8 mouse cellular contexts compared by ENCODE assay signal in the genomic region with DNA sequence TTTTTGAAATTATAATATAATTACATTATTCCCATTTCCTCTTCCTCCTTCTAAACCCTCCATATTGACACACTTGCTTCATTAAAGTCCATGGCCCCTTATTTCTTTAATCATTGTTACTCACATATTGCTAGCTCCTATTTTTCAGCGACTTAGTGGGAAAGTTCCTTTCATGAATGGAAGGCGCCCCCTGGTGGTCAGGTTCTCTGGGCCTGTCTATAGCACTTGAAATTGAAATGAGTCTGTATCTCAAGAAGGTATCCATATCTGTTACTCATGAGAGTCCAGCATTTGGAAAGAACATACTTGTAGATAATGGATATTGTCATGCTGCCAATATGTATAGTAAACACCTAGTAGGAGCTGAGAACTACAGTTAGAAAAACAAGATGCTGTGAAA.
DNase-seq lines count a peak whose midpoint lies in the region.

No protein-coding gene starts in this region.

- no peaks in the 10 kb centered on the region for H3K36me3 ChIP-seq in heart, embryonic 10.5 days

- no peak overlapping the region for H3K4me3 ChIP-seq in heart, embryonic 10.5 days

- DNase-seq in cerebellum, adult 11 months = peak; percentile 1
- no peak for DNase-seq in cerebellum, adult 11-12 months
- peak; percentile 20 for DNase-seq in WW6 (ENCODE audit: low read depth, low spot score)
- DNase-seq in embryo, embryonic 10.5 days (ENCODE audit: low spot score) = peak; percentile 84
- DNase-seq in heart, embryonic 10.5 days (ENCODE audit: low spot score) = peak; percentile 77
- DNase-seq in large intestine, adult 2 months (ENCODE audit: low read depth, low spot score) = peak; percentile 35
- DNase-seq in lung, postnatal 4 days = peak; percentile 61 to 79
- peak; percentile 39 for DNase-seq in spleen, adult 12 weeks (ENCODE audit: low spot score)

- H3K4me1 ChIP-seq in heart, embryonic 10.5 days = no peaks in the 10 kb centered on the region

- no peaks in the 10 kb centered on the region for H3K27me3 ChIP-seq in heart, embryonic 10.5 days (ENCODE audit: insufficient read depth, poor library complexity, severe bottlenecking)

- no peaks in the 10 kb centered on the region for H3K9me3 ChIP-seq in heart, embryonic 10.5 days

- H3K27ac ChIP-seq in heart, embryonic 10.5 days = no peak overlapping the region

- WGBS in heart, embryonic 10.5 days = 8% methylated on average over 2 of the region's 2 CpGs
- WGBS in large intestine, adult 2 months = 4% methylated on average over 2 of the region's 2 CpGs
